Comparison of ENCODE assay signal across 8 mouse cellular contexts in genomic region chr6:99692206-99692915, GRCm38 (mm10). TPM values are rescaled to one million over a fixed set of nuclear protein-coding genes. Genes with fewer than 3 reads are reported as not detected.
DNase-seq lines count a peak whose midpoint lies in the region; ATAC-seq and TF ChIP-seq lines count a peak whose summit lies in the region.

Gene Gpr27, plus strand, starts transcription at chr6:99692679.

- H3K27ac ChIP-seq in lung, embryonic 14.5 days (ENCODE audit: low read depth) = peak within 1 kb of the TSS; percentile 24; the same call in 1 of the 2 replicates
- peak within 1 kb of the TSS; percentile 88 for H3K27ac ChIP-seq in forebrain, embryonic 15.5 days (replicated peaks)
- H3K27ac ChIP-seq in hindbrain, postnatal 0 days = peak within 1 kb of the TSS; percentile 90
- H3K27ac ChIP-seq in limb, embryonic 15.5 days = peak within 1 kb of the TSS; percentile 79
- peak within 1 kb of the TSS; percentile 95 for H3K27ac ChIP-seq in olfactory bulb, adult 2 months (ENCODE audit: insufficient read depth, low read depth, low read length)

- DNase-seq in lung, embryonic 14.5 days = peak; percentile 61
- DNase-seq in lung, postnatal 14 days = no peak
- peak; percentile 68 for DNase-seq in cerebellum, adult 11-12 months
- peak; percentile 69 for DNase-seq in hindbrain, postnatal 0 days (ENCODE audit: low spot score)
- no peak for DNase-seq in adipocyte (ENCODE audit: low spot score)

- no peak for TF ChIP-seq CTCF in lung, embryonic 14.5 days (IDR thresholded peaks at IDR 0.05; ENCODE audit: low read depth)
- TF ChIP-seq CTCF in hindbrain, postnatal 0 days (IDR thresholded peaks at IDR 0.05; ENCODE audit: low read depth) = no peak
- no peak for TF ChIP-seq CTCF in olfactory bulb, adult 2 months (IDR thresholded peaks at IDR 0.05; ENCODE audit: insufficient read depth, low read depth, low read length)

- peak within 1 kb of the TSS; percentile 79 for H3K9ac ChIP-seq in lung, embryonic 14.5 days
- peak within 1 kb of the TSS; percentile 78 for H3K9ac ChIP-seq in forebrain, embryonic 15.5 days (replicated peaks)
- peak within 1 kb of the TSS; percentile 92 for H3K9ac ChIP-seq in hindbrain, postnatal 0 days (replicated peaks; ENCODE audit: low read length)
- peak within 1 kb of the TSS; percentile 77 for H3K9ac ChIP-seq in limb, embryonic 15.5 days

- H3K9me3 ChIP-seq in lung, embryonic 14.5 days (ENCODE audit: low read depth, low read length) = no peaks in the 10 kb centered on the region
- H3K9me3 ChIP-seq in forebrain, embryonic 15.5 days = no peaks in the 10 kb centered on the region
- H3K9me3 ChIP-seq in hindbrain, postnatal 0 days (ENCODE audit: low read length) = no peaks in the 10 kb centered on the region
- H3K9me3 ChIP-seq in limb, embryonic 15.5 days = no peaks in the 10 kb centered on the region

- peak within 1 kb of the TSS; percentile 77 for H3K4me3 ChIP-seq in lung, embryonic 14.5 days (ENCODE audit: low read depth, low read length)
- peak within 1 kb of the TSS; percentile 61 for H3K4me3 ChIP-seq in forebrain, embryonic 15.5 days
- peak within 1 kb of the TSS; percentile 79 for H3K4me3 ChIP-seq in hindbrain, postnatal 0 days (ENCODE audit: low read length)
- peak within 1 kb of the TSS; percentile 78 for H3K4me3 ChIP-seq in limb, embryonic 15.5 days
- H3K4me3 ChIP-seq in olfactory bulb, adult 2 months (ENCODE audit: insufficient read depth, low read depth, low read length) = peak within 1 kb of the TSS; percentile 97

- under 1% methylated on average over 98 of the region's 112 CpGs for WGBS in lung, embryonic 14.5 days
- WGBS in forebrain, embryonic 15.5 days = under 1% methylated on average over 83 of the region's 112 CpGs
- 2% methylated on average over 55 of the region's 112 CpGs for WGBS in hindbrain, postnatal 0 days
- WGBS in limb, embryonic 15.5 days = under 1% methylated on average over 72 of the region's 112 CpGs
- under 1% methylated on average over 98 of the region's 112 CpGs for WGBS in olfactory bulb, adult 2 months

- no peak for TF ChIP-seq POLR2A in olfactory bulb, adult 2 months (IDR thresholded peaks at IDR 0.05; ENCODE audit: insufficient read depth, low read depth, low read length)

- H3K4me1 ChIP-seq in lung, embryonic 14.5 days (ENCODE audit: insufficient read depth) = 0 out of 2 replicates have a peak, but pooled peaks cover 3% of the 10 kb centered on the region
- H3K4me1 ChIP-seq in forebrain, embryonic 15.5 days = peaks cover 29% of the 10 kb centered on the region
- H3K4me1 ChIP-seq in hindbrain, postnatal 0 days (ENCODE audit: insufficient read depth, low read length) = peaks cover 3% of the 10 kb centered on the region; the same call in 1 of the 2 replicates
- H3K4me1 ChIP-seq in limb, embryonic 15.5 days = peaks cover 22% of the 10 kb centered on the region
- peaks cover 12% of the 10 kb centered on the region for H3K4me1 ChIP-seq in olfactory bulb, adult 2 months (ENCODE audit: control insufficient read depth, insufficient read depth, low read length)

- ATAC-seq in lung, embryonic 14.5 days (ENCODE audit: insufficient read depth) = peak; percentile 71
- peak; percentile 85 for ATAC-seq in forebrain, embryonic 15.5 days (replicated peaks)
- peak; percentile 88 for ATAC-seq in hindbrain, postnatal 0 days
- peak; percentile 59 for ATAC-seq in limb, embryonic 15.5 days (ENCODE audit: insufficient number of reproducible peaks, low FRiP score, low TSS enrichment, low read depth)

- no peaks in the 10 kb centered on the region for H3K36me3 ChIP-seq in lung, embryonic 14.5 days (ENCODE audit: insufficient read depth)
- H3K36me3 ChIP-seq in forebrain, embryonic 15.5 days = no peaks in the 10 kb centered on the region
- H3K36me3 ChIP-seq in hindbrain, postnatal 0 days (ENCODE audit: insufficient read depth, low read length) = no peaks in the 10 kb centered on the region
- H3K36me3 ChIP-seq in limb, embryonic 15.5 days = peaks cover 4% of the 10 kb centered on the region; the same call in 1 of the 2 replicates

- peaks cover 36% of the 10 kb centered on the region for H3K27me3 ChIP-seq in lung, embryonic 14.5 days (ENCODE audit: insufficient read depth, low read length)
- peaks cover 10% of the 10 kb centered on the region; the same call in 1 of the 2 replicates for H3K27me3 ChIP-seq in forebrain, embryonic 15.5 days
- H3K27me3 ChIP-seq in hindbrain, postnatal 0 days (ENCODE audit: insufficient read depth, low read length) = no peaks in the 10 kb centered on the region
- H3K27me3 ChIP-seq in limb, embryonic 15.5 days = peaks cover 62% of the 10 kb centered on the region

- H3K4me2 ChIP-seq in lung, embryonic 14.5 days = peak within 1 kb of the TSS; percentile 96
- H3K4me2 ChIP-seq in forebrain, embryonic 15.5 days (replicated peaks) = peak within 1 kb of the TSS; percentile 87
- H3K4me2 ChIP-seq in hindbrain, postnatal 0 days (ENCODE audit: low read depth, low read length) = peak within 1 kb of the TSS; percentile 79
- peak within 1 kb of the TSS; percentile 94 for H3K4me2 ChIP-seq in limb, embryonic 15.5 days

RNA-seq across cellular contexts. Expression of gene Gpr27, which starts in this region (rescaled TPM):
- 6.1 and 6.5 TPM in 2 replicates for polyA plus RNA-seq in lung, embryonic 14.5 days (2014; fragmentation: Nextera tagmentation; extraction: Ambion mirVana)
- polyA plus RNA-seq in forebrain, embryonic 15.5 days (2015; fragmentation: Nextera tagmentation; extraction: Ambion mirVana) = 22.5 and 24.2 TPM in 2 replicates
- total RNA-seq in hindbrain, postnatal 0 days (2014; rRNA removed) = 71.2 and 101 TPM in 2 replicates
- polyA plus RNA-seq in hindbrain, postnatal 0 days (2015; fragmentation: Nextera tagmentation; extraction: Ambion mirVana) = 18.8 and 19.8 TPM in 2 replicates
- polyA plus RNA-seq in limb, embryonic 15.5 days (2015; fragmentation: Nextera tagmentation; extraction: Ambion mirVana) = 5.0 and 6.5 TPM in 2 replicates
- not detected in 2 replicates for polyA plus RNA-seq in olfactory bulb, adult 2 months (2012; ENCODE audit: insufficient read depth, insufficient read length, low replicate concordance, missing spikeins)

Comparison
In these comparisons a context has a peak if more than half of its experiments do, and no peak if none do; other contexts are left out.
1. DNase-seq: peak in lung, embryonic 14.5 days (single experiment), cerebellum, adult 11-12 months (single experiment) and hindbrain, postnatal 0 days (single experiment); none in lung, postnatal 14 days (single experiment) and adipocyte (single experiment).
2. H3K27ac ChIP-seq: peak in every context shown above with its lines; median percentile 95 in olfactory bulb, adult 2 months; 90 in hindbrain, postnatal 0 days; 88 in forebrain, embryonic 15.5 days; 79 in limb, embryonic 15.5 days; 24 in lung, embryonic 14.5 days.
3. Peak in every context shown above with its lines, with median percentiles within 50 percentile points of each other: ATAC-seq, H3K4me2 ChIP-seq, H3K4me3 ChIP-seq and H3K9ac ChIP-seq.